Mouse (Mus musculus) midbrain, embryonic 14.5 days (tissue): ENCODE measurements around the gene Anks1b. TPM values are rescaled to one million over a fixed set of nuclear protein-coding genes. Genes with fewer than 3 reads are reported as not detected.

ENCODE experiments used
- ATAC-seq: fragments of 200-750 bp; cut with Nextera tagmentation; 2 replicates; pipeline ENCODE4 v1.8.0; 2017; ENCODE audit warnings: moderate number of reproducible peaks, moderate library complexity; ENCODE audit not compliant: low FRiP score, low TSS enrichment
- DNase-seq: peaks from one replicate; pipeline ENCODE4 v3.0.0-alpha.2; 2015
- H3K27ac ChIP-seq: fragments of 300-500 bp; sonication (generic); replicated peaks from 2 replicates; pipeline ENCODE4 v1.5.1; 2014; ENCODE audit warnings: mild to moderate bottlenecking, low read depth, low read length, moderate library complexity
- H3K27me3 ChIP-seq: fragments of 300-500 bp; sonication (generic); 2 replicates; pipeline ENCODE4 v1.6.1; 2014; ENCODE audit warnings: low read length, control low read depth, mixed read lengths; ENCODE audit not compliant: control insufficient read depth, insufficient read depth
- H3K36me3 ChIP-seq: fragments of 300-500 bp; sonication (generic); 2 replicates; pipeline ENCODE4 v1.6.1; 2014; ENCODE audit warnings: low read length, control low read depth; ENCODE audit not compliant: control insufficient read depth, insufficient read depth
- H3K4me1 ChIP-seq: fragments of 300-500 bp; sonication (generic); 2 replicates; pipeline ENCODE4 v1.6.1; 2014; ENCODE audit warnings: mild to moderate bottlenecking, antibody characterized with exemption, low read length, control low read depth; ENCODE audit not compliant: control insufficient read depth, insufficient read depth
- H3K4me2 ChIP-seq: fragments of 300-500 bp; sonication (generic); 2 replicates; pipeline ENCODE4 v1.6.1; 2014; ENCODE audit warnings: mild to moderate bottlenecking, low read length, moderate library complexity
- H3K4me3 ChIP-seq: fragments of 300-500 bp; sonication (generic); replicated peaks from 2 replicates; pipeline ENCODE4 v1.5.1; 2014; ENCODE audit warnings: low read depth, low read length
- H3K9ac ChIP-seq: fragments of 300-500 bp; sonication (generic); replicated peaks from 2 replicates; pipeline ENCODE4 v1.6.1; 2014; ENCODE audit warnings: mild to moderate bottlenecking, low read length, moderate library complexity
- H3K9me3 ChIP-seq: fragments of 300-500 bp; sonication (generic); 2 replicates; pipeline ENCODE4 v1.6.1; 2016; ENCODE audit warnings: low read length, control low read depth, mixed read lengths; ENCODE audit not compliant: control insufficient read depth
- WGBS: fragments of 180-500 bp; shearing (Covaris S2); extraction: QIAGEN DNeasy Blood & Tissue Kit; methylation state at CpG from one replicate; pipeline ENCODE4 v1.1.7; 2014; 5-methylcytosine and 5-hydroxymethylcytosine counted together
- polyA plus RNA-seq: library from polyadenylated mRNA; unstranded; fragments of >200 nt; fragmentation: Nextera tagmentation; extraction: Ambion mirVana; gene quantifications from 2 replicates; pipeline ENCODE4 v1.2.1, GENCODE M21; 2014

Anks1b gene
- polyA plus RNA-seq, 1 experiment from 2014 or later = 73.1 TPM

DNA sequence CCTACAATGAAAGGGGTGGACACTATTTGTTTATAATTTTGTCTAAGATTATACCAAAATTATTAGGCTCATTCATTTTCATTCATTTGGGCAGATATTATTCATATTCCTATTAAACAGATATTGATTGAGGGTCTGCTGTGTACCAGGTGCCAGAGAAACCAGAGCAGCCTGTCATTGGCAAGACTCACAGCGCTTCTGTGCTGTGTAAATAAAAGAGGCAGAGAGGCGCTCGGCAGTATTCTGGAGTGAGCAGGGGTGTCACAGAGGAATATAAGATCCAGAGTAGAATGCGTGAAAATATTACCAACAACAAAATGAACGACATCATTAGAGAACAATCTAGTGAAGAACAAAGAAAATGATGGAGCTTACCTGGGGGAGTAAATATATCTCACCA, 878.6 kb downstream of the Anks1b start:
- no peak; the same call in 1 of the 2 replicates for ATAC-seq
- Histone ChIP-seq H3K4me3 (no peak overlapping the region), H3K36me3 (no peaks in the 10 kb centered on the region), H3K9ac (no peak overlapping the region), H3K4me1 (no peaks in the 10 kb centered on the region), H3K27ac (peak overlapping the region; percentile 70), H3K9me3 (no peaks in the 10 kb centered on the region), H3K27me3 (no peaks in the 10 kb centered on the region), H3K4me2 (no peak overlapping the region)
- 61% methylated on average over 5 of the region's 5 CpGs for WGBS
- peak; percentile 48 for DNase-seq

DNA sequence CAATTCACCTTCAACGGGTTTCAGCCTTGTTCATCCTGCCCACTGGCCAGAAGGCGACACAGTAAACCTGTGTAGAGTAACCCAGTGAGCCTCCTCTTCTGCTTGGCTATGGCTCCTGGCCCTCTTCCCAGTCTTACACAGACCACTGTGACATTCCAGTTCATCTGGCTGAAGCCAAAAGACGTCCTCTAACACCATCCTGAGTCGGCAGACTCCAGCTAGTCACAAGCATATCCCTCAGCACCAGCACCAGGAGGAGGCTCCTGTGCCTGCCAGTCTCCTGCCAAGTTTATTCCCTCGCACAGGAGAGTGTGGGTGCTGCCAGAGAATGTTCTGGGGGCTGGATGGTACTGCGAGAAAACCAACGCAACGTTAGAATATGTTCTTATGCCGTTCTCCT, 879.8 kb downstream of the Anks1b start:
- Histone ChIP-seq H3K4me1 (no peaks in the 10 kb centered on the region), H3K4me3 (no peak overlapping the region), H3K27ac (no peak overlapping the region), H3K36me3 (no peaks in the 10 kb centered on the region), H3K9ac (no peak overlapping the region), H3K27me3 (no peaks in the 10 kb centered on the region), H3K9me3 (no peaks in the 10 kb centered on the region), H3K4me2 (no peak overlapping the region)
- DNase-seq (no peak), ATAC-seq (no peak)
- WGBS = 78% methylated on average over 9 of the region's 9 CpGs

DNA sequence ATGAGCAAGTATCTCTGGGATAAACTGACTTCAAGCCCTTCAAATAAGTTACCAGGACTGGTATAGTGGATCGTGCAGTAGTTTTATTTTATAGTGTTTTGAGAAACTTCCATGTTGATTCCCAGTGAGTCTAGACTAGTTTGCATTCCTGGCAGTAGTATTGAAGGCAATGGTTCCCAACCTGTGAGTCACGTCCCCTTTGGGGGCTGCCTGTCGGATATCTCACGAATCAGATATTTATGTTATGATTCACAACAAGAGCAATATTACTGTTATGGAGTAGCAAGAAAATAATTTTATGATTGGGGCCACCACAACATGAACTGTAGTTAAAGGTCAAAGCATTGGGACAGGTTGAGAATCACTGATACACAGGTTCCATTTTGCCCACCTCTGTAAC, 884.5 kb downstream of the Anks1b start:
- Histone ChIP-seq H3K4me2 (no peak overlapping the region), H3K4me1 (no peaks in the 10 kb centered on the region), H3K9ac (no peak overlapping the region), H3K9me3 (no peaks in the 10 kb centered on the region), H3K27ac (no peak overlapping the region), H3K27me3 (no peaks in the 10 kb centered on the region), H3K4me3 (no peak overlapping the region), H3K36me3 (no peaks in the 10 kb centered on the region)
- 95% methylated on average over 4 of the region's 4 CpGs for WGBS
- DNase-seq = no peak
- ATAC-seq = no peak

DNA sequence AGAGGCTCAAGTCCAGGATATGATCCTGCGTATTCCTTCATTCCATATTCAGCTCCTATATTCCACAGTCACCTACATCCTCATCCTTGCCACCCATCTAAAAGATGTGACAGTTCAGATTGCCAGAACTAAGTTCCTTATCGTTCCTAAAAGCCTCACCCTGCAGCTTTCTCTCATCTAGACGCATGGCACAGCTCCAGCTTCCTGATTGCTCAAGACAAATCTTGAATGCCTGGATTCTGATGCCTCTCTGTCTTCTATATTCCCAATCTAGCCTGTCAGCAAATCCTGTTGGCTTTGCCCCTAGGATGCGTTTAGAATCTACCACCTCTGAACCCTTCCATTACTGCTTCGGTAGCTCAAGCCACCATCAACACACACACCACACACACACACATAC, 886.6 kb downstream of the Anks1b start:
- Histone ChIP-seq H3K4me1 (no peaks in the 10 kb centered on the region), H3K36me3 (no peaks in the 10 kb centered on the region), H3K27ac (no peak overlapping the region), H3K4me2 (no peak overlapping the region), H3K9me3 (no peaks in the 10 kb centered on the region), H3K9ac (no peak overlapping the region), H3K4me3 (no peak overlapping the region), H3K27me3 (no peaks in the 10 kb centered on the region)
- WGBS = 86% methylated on average over 5 of the region's 5 CpGs
- DNase-seq = no peak
- ATAC-seq = no peak

DNA sequence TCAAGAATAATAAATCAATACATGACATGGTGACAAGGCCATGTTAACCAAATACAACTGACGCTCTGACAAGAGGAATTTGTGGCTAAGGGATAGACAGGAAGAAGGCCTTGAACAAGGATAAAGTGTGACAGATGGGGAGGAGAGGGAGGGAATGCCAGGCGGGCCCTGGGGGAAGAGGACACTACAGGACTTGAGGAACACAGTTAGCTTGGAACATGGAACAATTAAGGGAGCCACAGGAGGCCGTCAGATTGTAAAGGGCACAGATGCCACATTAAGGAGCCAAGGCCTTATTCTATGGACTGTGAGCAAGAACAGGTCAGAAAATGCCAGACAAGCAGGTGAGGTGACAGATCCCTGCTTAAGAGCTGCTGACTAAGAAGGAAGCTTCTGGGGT, 893.0 kb downstream of the Anks1b start:
- H3K9me3 ChIP-seq = no peaks in the 10 kb centered on the region
- DNase-seq (no peak), ATAC-seq (no peak)
- no peaks in the 10 kb centered on the region for H3K27me3 ChIP-seq
- no peak overlapping the region for H3K9ac ChIP-seq
- H3K4me3 ChIP-seq = no peak overlapping the region
- H3K27ac ChIP-seq = no peak overlapping the region
- no peak overlapping the region for H3K4me2 ChIP-seq
- 68% methylated on average over 3 of the region's 3 CpGs for WGBS
- no peaks in the 10 kb centered on the region for H3K36me3 ChIP-seq
- H3K4me1 ChIP-seq = peaks cover 8% of the 10 kb centered on the region

DNA sequence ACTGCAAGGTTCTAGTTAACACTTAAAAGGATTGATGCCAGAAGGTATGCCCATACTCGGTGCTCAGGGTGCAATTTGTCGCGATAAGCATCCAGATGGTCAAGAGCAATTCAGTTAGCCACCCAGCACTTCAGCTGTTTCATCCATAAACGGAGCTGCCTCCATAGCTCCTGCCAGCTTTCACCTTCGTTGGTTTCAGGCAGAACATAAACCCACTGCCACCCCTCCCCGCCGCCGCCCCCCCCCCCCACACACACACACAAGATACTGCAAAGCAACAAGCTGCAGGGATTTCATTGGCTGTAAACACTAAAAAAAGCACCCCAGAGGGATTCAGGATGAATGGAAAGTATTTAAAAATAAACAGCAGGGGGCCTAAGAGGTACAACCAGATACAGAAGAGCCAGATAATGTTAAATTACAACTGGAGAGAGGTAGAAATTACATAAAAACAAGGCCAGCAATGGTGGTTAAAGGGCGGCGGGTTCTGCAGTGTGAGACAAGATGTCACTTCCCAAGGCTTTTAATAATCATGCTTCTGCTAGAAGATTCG, 897.2 kb downstream of the Anks1b start:
- no peak overlapping the region for H3K4me2 ChIP-seq
- no peak for ATAC-seq
- H3K27me3 ChIP-seq = no peaks in the 10 kb centered on the region
- no peak overlapping the region for H3K9ac ChIP-seq
- H3K4me3 ChIP-seq = no peak overlapping the region
- peaks cover 17% of the 10 kb centered on the region for H3K4me1 ChIP-seq
- 30% methylated on average over 11 of the region's 11 CpGs for WGBS
- no peaks in the 10 kb centered on the region for H3K9me3 ChIP-seq
- no peaks in the 10 kb centered on the region for H3K36me3 ChIP-seq
- no peak overlapping the region for H3K27ac ChIP-seq
- peak; percentile 52 for DNase-seq

DNA sequence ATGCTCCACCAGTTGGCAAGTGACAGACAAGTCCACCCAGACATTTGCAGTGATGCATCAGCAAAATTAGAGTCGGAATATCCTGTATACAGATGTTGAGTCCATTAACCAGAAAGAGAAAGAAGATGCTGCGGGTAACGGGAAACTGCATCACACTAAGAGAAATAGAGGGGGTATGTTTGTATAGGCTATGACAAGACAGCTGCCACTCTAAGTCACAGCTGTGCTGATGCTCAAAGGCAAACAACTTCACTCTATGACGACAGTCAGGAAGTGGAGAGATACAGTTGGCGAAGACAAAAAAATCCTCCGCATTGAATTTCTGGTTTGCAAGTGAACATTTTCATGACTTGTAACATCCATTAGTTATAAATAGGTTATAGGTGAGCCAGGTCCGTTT, 897.7 kb downstream of the Anks1b start:
- H3K4me2 ChIP-seq = peak overlapping the region; percentile 34
- H3K9me3 ChIP-seq = no peaks in the 10 kb centered on the region
- H3K27ac ChIP-seq = no peak overlapping the region
- no peaks in the 10 kb centered on the region for H3K27me3 ChIP-seq
- 44% methylated on average over 7 of the region's 7 CpGs for WGBS
- no peaks in the 10 kb centered on the region for H3K36me3 ChIP-seq
- peaks cover 17% of the 10 kb centered on the region for H3K4me1 ChIP-seq
- ATAC-seq (no peak), DNase-seq (no peak)
- no peak overlapping the region for H3K9ac ChIP-seq
- no peak overlapping the region for H3K4me3 ChIP-seq

DNA sequence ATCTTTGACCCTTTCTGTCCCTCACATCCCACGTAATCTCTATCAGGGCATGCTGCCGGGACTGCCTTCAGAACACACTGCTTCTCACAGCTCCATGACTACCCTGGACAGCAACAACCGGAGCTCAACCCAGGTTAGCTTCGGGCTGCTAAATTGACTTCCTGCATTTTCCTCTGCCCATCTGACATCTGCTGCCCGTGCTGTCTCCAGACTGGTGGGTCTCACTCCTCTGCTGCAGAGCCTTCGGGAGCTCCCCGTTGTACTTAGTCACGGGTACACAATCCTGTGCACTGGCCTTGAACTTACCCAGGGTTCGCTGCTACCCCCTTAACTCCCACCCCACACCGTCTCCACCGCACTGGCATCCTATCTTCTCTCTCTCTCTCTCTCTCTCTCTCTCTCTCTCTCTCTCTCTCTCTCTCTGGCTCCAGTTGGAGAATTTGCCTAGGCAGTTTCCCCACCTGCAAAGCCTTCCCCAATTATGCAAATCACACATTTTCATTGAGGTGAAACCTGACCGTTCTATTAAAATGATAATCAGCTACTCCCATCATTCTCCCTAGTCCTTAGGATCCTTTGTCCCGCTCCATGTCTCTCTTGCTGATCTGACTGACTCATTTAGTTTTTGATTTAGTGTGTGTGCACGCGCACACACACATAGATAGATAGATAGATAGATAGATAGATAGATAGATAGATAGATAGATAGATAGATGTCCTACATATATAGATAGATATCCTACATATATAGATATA, 898.3 kb downstream of the Anks1b start:
- H3K9ac ChIP-seq = no peak overlapping the region
- no peaks in the 10 kb centered on the region for H3K27me3 ChIP-seq
- H3K4me3 ChIP-seq = no peak overlapping the region
- ATAC-seq (peak; percentile 46; the same call in 1 of the 2 replicates), DNase-seq (no peak)
- H3K27ac ChIP-seq = peak overlapping the region; percentile 39; the same call in 1 of the 2 replicates
- peak overlapping the region; percentile 34 for H3K4me2 ChIP-seq
- WGBS = 6% methylated on average over 15 of the region's 15 CpGs
- H3K9me3 ChIP-seq = no peaks in the 10 kb centered on the region
- H3K4me1 ChIP-seq = peaks cover 17% of the 10 kb centered on the region
- no peaks in the 10 kb centered on the region for H3K36me3 ChIP-seq
